Mouse (Mus musculus) embryonic facial prominence, embryonic 11.5 days (tissue): ENCODE data around the gene Pla1a. TPM values are rescaled to one million over a fixed set of nuclear protein-coding genes. Genes with fewer than 3 reads are reported as not detected.
"Not testable (repeated sequence)": the region's sequence is repeated elsewhere in the genome, so short reads cannot be mapped to it uniquely, and the experiment has no call there.

Experiments used
- ATAC-seq: fragments of 200-750 bp; cut with Nextera tagmentation; replicated peaks from 2 replicates; pipeline ENCODE4 v1.8.0; 2017; ENCODE audit warnings: low read depth; ENCODE audit not compliant: insufficient number of reproducible peaks, low FRiP score, low TSS enrichment
- DNase-seq: peaks from one replicate; pipeline ENCODE4 v3.0.0-alpha.2; 2015; ENCODE audit warnings: low spot score
- H3K27ac ChIP-seq: fragments of 300-500 bp; sonication (generic); replicated peaks from 2 replicates; pipeline ENCODE4 v1.5.1; 2014; ENCODE audit warnings: mild to moderate bottlenecking, low read depth, low read length, control low read depth
- H3K27me3 ChIP-seq: fragments of 300-500 bp; sonication (generic); 2 replicates; pipeline ENCODE4 v1.6.1; 2014; ENCODE audit warnings: mild to moderate bottlenecking, low read length, moderate library complexity, mixed read lengths; ENCODE audit not compliant: control insufficient read depth, insufficient read depth
- H3K36me3 ChIP-seq: fragments of 300-500 bp; sonication (generic); replicated peaks from 2 replicates; pipeline ENCODE4 v1.6.1; 2014; ENCODE audit warnings: low read depth, mild to moderate bottlenecking, low read length, moderate library complexity, mixed read lengths; ENCODE audit not compliant: control insufficient read depth, insufficient read depth
- H3K4me1 ChIP-seq: fragments of 300-500 bp; sonication (generic); 2 replicates; pipeline ENCODE4 v1.6.1; 2014; ENCODE audit warnings: low read length, mixed read lengths; ENCODE audit not compliant: control insufficient read depth, insufficient read depth
- H3K4me2 ChIP-seq: fragments of 300-500 bp; sonication (generic); 2 replicates; pipeline ENCODE4 v1.6.1; 2014; ENCODE audit warnings: low read depth, mild to moderate bottlenecking, control low read depth, low read length, moderate library complexity
- H3K4me3 ChIP-seq: fragments of 300-500 bp; sonication (generic); 2 replicates; pipeline ENCODE4 v1.5.1; 2014; ENCODE audit warnings: low read depth, low read length, control low read depth
- H3K9ac ChIP-seq: fragments of 300-500 bp; sonication (generic); replicated peaks from 2 replicates; pipeline ENCODE4 v1.6.1; 2014; ENCODE audit warnings: mild to moderate bottlenecking, control low read depth, low read length
- H3K9me3 ChIP-seq: fragments of 300-500 bp; sonication (generic); replicated peaks from 2 replicates; pipeline ENCODE4 v1.6.1; 2016; ENCODE audit warnings: mild to moderate bottlenecking, low read length, inconsistent platforms, mixed read lengths; ENCODE audit not compliant: control insufficient read depth
- WGBS: fragments of 180-500 bp; shearing (Covaris S2); extraction: QIAGEN DNeasy Blood & Tissue Kit; methylation state at CpG from one replicate; pipeline ENCODE4 v1.1.7; 2014; 5-methylcytosine and 5-hydroxymethylcytosine counted together
- polyA plus RNA-seq: library from polyadenylated mRNA; unstranded; fragments of >200 nt; fragmentation: Nextera tagmentation; extraction: Ambion mirVana; gene quantifications from 2 replicates; pipeline ENCODE4 v1.2.1, GENCODE M21; 2014

The Pla1a gene
- polyA plus RNA-seq, 1 experiment from 2014 or later = not detected

- DNase-seq (peak; percentile 54), ATAC-seq (no peak)
- Histone ChIP-seq H3K4me3 (no peak overlapping the region), H3K27ac (no peak overlapping the region), H3K36me3 (peaks cover 13% of the 10 kb centered on the region), H3K9me3 (no peaks in the 10 kb centered on the region), H3K9ac (no peak overlapping the region), H3K27me3 (no peaks in the 10 kb centered on the region), H3K4me2 (no peak overlapping the region), H3K4me1 (no peaks in the 10 kb centered on the region)
- WGBS = 65% methylated on average over 12 of the region's 12 CpGs
Measured at GRCm38 (mm10) chr16:38448458-38448857, 15.5 kb upstream of the Pla1a start.

- Histone ChIP-seq H3K27ac (no peak overlapping the region), H3K4me1 (no peaks in the 10 kb centered on the region), H3K9me3 (no peaks in the 10 kb centered on the region), H3K36me3 (peaks cover 13% of the 10 kb centered on the region), H3K4me3 (no peak overlapping the region), H3K9ac (no peak overlapping the region), H3K4me2 (no peak overlapping the region), H3K27me3 (no peaks in the 10 kb centered on the region)
- no peak for ATAC-seq
- WGBS = 91% methylated on average over 21 of the region's 21 CpGs
- DNase-seq = no peak
Measured at GRCm38 (mm10) chr16:38447366-38447765, 14.4 kb upstream of the Pla1a start.

GRCm38 (mm10) chr16:38446141-38446540, 13.2 kb upstream of the Pla1a start:
- ATAC-seq, H3K27me3 ChIP-seq, H3K4me3 ChIP-seq, H3K9ac ChIP-seq, H3K9me3 ChIP-seq, H3K4me1 ChIP-seq, DNase-seq, H3K4me2 ChIP-seq, H3K27ac ChIP-seq: not testable (repeated sequence)
- WGBS = 93% methylated on average over 2 of the region's 2 CpGs
- peaks cover 13% of the 10 kb centered on the region for H3K36me3 ChIP-seq

GRCm38 (mm10) chr16:38445576-38445975, 12.6 kb upstream of the Pla1a start:
- Histone ChIP-seq H3K4me1 (no peaks in the 10 kb centered on the region), H3K9ac (no peak overlapping the region), H3K36me3 (peaks cover 13% of the 10 kb centered on the region), H3K4me3 (no peak overlapping the region), H3K9me3 (no peaks in the 10 kb centered on the region), H3K4me2 (no peak overlapping the region), H3K27ac (no peak overlapping the region), H3K27me3 (no peaks in the 10 kb centered on the region)
- whole genome bisulfite sequencing = 98% methylated on average over 20 of the region's 20 CpGs
- no peak for ATAC-seq
- no peak for DNase-seq

- ATAC-seq = no peak
- H3K9ac ChIP-seq = no peak overlapping the region
- DNase-seq = no peak
- no peaks in the 10 kb centered on the region for H3K9me3 ChIP-seq
- WGBS = 81% methylated on average over 1 of the region's 1 CpGs
- H3K4me3 ChIP-seq = no peak overlapping the region
- H3K4me2 ChIP-seq = no peak overlapping the region
- H3K4me1 ChIP-seq = no peaks in the 10 kb centered on the region
- H3K27ac ChIP-seq = no peak overlapping the region
- no peaks in the 10 kb centered on the region for H3K27me3 ChIP-seq
- peaks cover 13% of the 10 kb centered on the region for H3K36me3 ChIP-seq
Measured at GRCm38 (mm10) chr16:38445046-38445445, 12.1 kb upstream of the Pla1a start.

- 93% methylated on average over 7 of the region's 7 CpGs for WGBS
- H3K36me3 ChIP-seq = peaks cover 13% of the 10 kb centered on the region
- no peak overlapping the region for H3K27ac ChIP-seq
- H3K4me2 ChIP-seq = no peak overlapping the region
- no peaks in the 10 kb centered on the region for H3K9me3 ChIP-seq
- no peak overlapping the region for H3K4me3 ChIP-seq
- no peak overlapping the region for H3K9ac ChIP-seq
- ATAC-seq (no peak), DNase-seq (no peak)
- H3K4me1 ChIP-seq = no peaks in the 10 kb centered on the region
- H3K27me3 ChIP-seq = no peaks in the 10 kb centered on the region
Measured at GRCm38 (mm10) chr16:38443721-38444464, 10.9 kb upstream of the Pla1a start.

- no peaks in the 10 kb centered on the region for H3K27me3 ChIP-seq
- H3K4me3 ChIP-seq = no peak overlapping the region
- no peak overlapping the region for H3K9ac ChIP-seq
- no peaks in the 10 kb centered on the region for H3K4me1 ChIP-seq
- DNase-seq (no peak), ATAC-seq (no peak)
- no peak overlapping the region for H3K4me2 ChIP-seq
- no peak overlapping the region for H3K27ac ChIP-seq
- no peaks in the 10 kb centered on the region for H3K9me3 ChIP-seq
- peaks cover 13% of the 10 kb centered on the region for H3K36me3 ChIP-seq
- 89% methylated on average over 8 of the region's 8 CpGs for WGBS
Measured at GRCm38 (mm10) chr16:38442216-38442615, 9.3 kb upstream of the Pla1a start.

GRCm38 (mm10) chr16:38441611-38442010, 8.7 kb upstream of the Pla1a start:
- H3K9me3 ChIP-seq = no peaks in the 10 kb centered on the region
- no peak overlapping the region for H3K4me3 ChIP-seq
- H3K4me1 ChIP-seq = no peaks in the 10 kb centered on the region
- ATAC-seq (no peak), DNase-seq (no peak)
- peaks cover 13% of the 10 kb centered on the region for H3K36me3 ChIP-seq
- H3K9ac ChIP-seq = no peak overlapping the region
- H3K27ac ChIP-seq = no peak overlapping the region
- no peak overlapping the region for H3K4me2 ChIP-seq
- H3K27me3 ChIP-seq = no peaks in the 10 kb centered on the region
- WGBS = 92% methylated on average over 5 of the region's 5 CpGs
